Mouse (Mus musculus) G1E (cell line): ENCODE measurements at regions not wholly inside any gene's neighbourhood (a gene's known extent, or its start where the extent isn't known, plus 50 kb on each side); places are given as distances from the start of the nearest gene placed in this dataset.

ENCODE experiments used
- CTCF ChIP-seq: IDR thresholded peaks from 2 replicates; pipeline ENCODE4 v1.5.1; 2012; ENCODE audit warnings: low read depth, low read length, inconsistent platforms, mixed read lengths
- GATA1 ChIP-seq: IDR thresholded peaks from 2 replicates; pipeline ENCODE4 v1.6.1; 2012; ENCODE audit warnings: borderline replicate concordance, low read length, inconsistent platforms, mixed read lengths
- GATA2 ChIP-seq: IDR thresholded peaks from 2 replicates; pipeline ENCODE4 v1.6.1; 2012; ENCODE audit warnings: low read depth, low read length, inconsistent platforms, borderline replicate concordance
- TAL1 ChIP-seq: conservative IDR thresholded peaks from 2 replicates; pipeline ENCODE4 v1.6.1; 2012; ENCODE audit warnings: low read depth, low read length, inconsistent platforms, mixed read lengths

- TF ChIP-seq CTCF (no peak), TAL1 (no peak), GATA2 (no peak), GATA1 (no peak)
Observed at GRCm38 (mm10) chr8:89679551-89679950, 635.6 kb upstream of the Sall1 start.
